ENCODE assay signal across 8 mouse cellular contexts in genomic region chr13:47013740-47014139, GRCm38 (mm10). TPM values are rescaled to one million over a fixed set of nuclear protein-coding genes. Genes with fewer than 3 reads are reported as not detected.
DNase-seq lines count a peak whose midpoint lies in the region; ATAC-seq lines count a peak whose summit lies in the region.

No protein-coding gene starts in this region.

- peaks cover 15% of the 10 kb centered on the region for H3K9me3 ChIP-seq in heart, embryonic 16.5 days (replicated peaks; ENCODE audit: control insufficient read depth, low read length)
- peaks cover 37% of the 10 kb centered on the region for H3K9me3 ChIP-seq in embryonic facial prominence, embryonic 10.5 days
- peaks cover 24% of the 10 kb centered on the region for H3K9me3 ChIP-seq in hindbrain, embryonic 14.5 days (ENCODE audit: control insufficient read depth, low read length)
- peaks cover 27% of the 10 kb centered on the region for H3K9me3 ChIP-seq in midbrain, embryonic 14.5 days (ENCODE audit: control insufficient read depth, low read length)

- H3K27ac ChIP-seq in heart, embryonic 16.5 days (ENCODE audit: low read length), result no peak overlapping the region
- H3K27ac ChIP-seq in embryonic facial prominence, embryonic 10.5 days (replicated peaks), result peak overlapping the region; percentile 84; the same call in 1 of the 2 replicates
- no peak overlapping the region for H3K27ac ChIP-seq in hindbrain, embryonic 14.5 days
- no peak overlapping the region for H3K27ac ChIP-seq in midbrain, embryonic 14.5 days (replicated peaks; ENCODE audit: low read depth, low read length)

- intact Hi-C loops in heart, postnatal 10 days (cut with DNase I), result loop anchor here (10.0 kb wide), 1 partner anchor 699 kb away; no protein-coding TSS in a partner anchor

- 0 out of 2 replicates have a peak, but pooled peaks cover 3% of the 10 kb centered on the region for H3K36me3 ChIP-seq in heart, embryonic 16.5 days (ENCODE audit: control insufficient read depth, insufficient read depth)
- peaks cover 2% of the 10 kb centered on the region; the same call in 1 of the 2 replicates for H3K36me3 ChIP-seq in embryonic facial prominence, embryonic 10.5 days (replicated peaks)
- no peaks in the 10 kb centered on the region for H3K36me3 ChIP-seq in hindbrain, embryonic 14.5 days (replicated peaks; ENCODE audit: control insufficient read depth, insufficient read depth)
- H3K36me3 ChIP-seq in midbrain, embryonic 14.5 days (ENCODE audit: control insufficient read depth, insufficient read depth, low read length), result no peaks in the 10 kb centered on the region

- peak overlapping the region; percentile 100 for H3K4me2 ChIP-seq in heart, embryonic 16.5 days (ENCODE audit: low read depth, low read length)
- H3K4me2 ChIP-seq in hindbrain, embryonic 14.5 days (replicated peaks), result peak overlapping the region; percentile 98
- H3K4me2 ChIP-seq in midbrain, embryonic 14.5 days (ENCODE audit: low read length), result peak overlapping the region; percentile 95

- H3K9ac ChIP-seq in heart, embryonic 16.5 days (ENCODE audit: low read length), result peak overlapping the region; percentile 84
- H3K9ac ChIP-seq in hindbrain, embryonic 14.5 days, result peak overlapping the region; percentile 59; the same call in 1 of the 2 replicates
- H3K9ac ChIP-seq in midbrain, embryonic 14.5 days (replicated peaks; ENCODE audit: low read length), result peak overlapping the region; percentile 61; the same call in 1 of the 2 replicates

- no peaks in the 10 kb centered on the region for H3K27me3 ChIP-seq in heart, embryonic 16.5 days (ENCODE audit: control insufficient read depth, insufficient read depth, low read length)
- peaks cover 47% of the 10 kb centered on the region for H3K27me3 ChIP-seq in embryonic facial prominence, embryonic 10.5 days (replicated peaks; ENCODE audit: low read depth, poor library complexity, severe bottlenecking)
- H3K27me3 ChIP-seq in hindbrain, embryonic 14.5 days (ENCODE audit: control insufficient read depth, insufficient read depth, low read length), result no peaks in the 10 kb centered on the region
- H3K27me3 ChIP-seq in midbrain, embryonic 14.5 days (ENCODE audit: control insufficient read depth, insufficient read depth, low read length), result no peaks in the 10 kb centered on the region

- H3K4me3 ChIP-seq in heart, embryonic 16.5 days (ENCODE audit: low read length), result peak overlapping the region; percentile 70
- H3K4me3 ChIP-seq in embryonic facial prominence, embryonic 10.5 days, result peak overlapping the region; percentile 72
- H3K4me3 ChIP-seq in hindbrain, embryonic 14.5 days (replicated peaks; ENCODE audit: low read length), result peak overlapping the region; percentile 60
- H3K4me3 ChIP-seq in midbrain, embryonic 14.5 days (replicated peaks; ENCODE audit: low read depth, low read length), result peak overlapping the region; percentile 56

- peaks cover 9% of the 10 kb centered on the region; the same call in 1 of the 2 replicates for H3K4me1 ChIP-seq in heart, embryonic 16.5 days (ENCODE audit: control insufficient read depth, insufficient read depth, low read length)
- H3K4me1 ChIP-seq in embryonic facial prominence, embryonic 10.5 days, result peaks cover 13% of the 10 kb centered on the region
- H3K4me1 ChIP-seq in hindbrain, embryonic 14.5 days (replicated peaks; ENCODE audit: control insufficient read depth, insufficient read depth, low read length), result 0 out of 2 replicates have a peak, but pooled peaks cover 4% of the 10 kb centered on the region
- peaks cover 6% of the 10 kb centered on the region; the same call in 1 of the 2 replicates for H3K4me1 ChIP-seq in midbrain, embryonic 14.5 days (ENCODE audit: control insufficient read depth, insufficient read depth, low read length)

- WGBS in heart, embryonic 16.5 days, result 65% methylated on average over 10 of the region's 10 CpGs
- 68% methylated on average over 10 of the region's 10 CpGs for WGBS in embryonic facial prominence, embryonic 10.5 days
- 66% methylated on average over 10 of the region's 10 CpGs for WGBS in hindbrain, embryonic 14.5 days
- WGBS in midbrain, embryonic 14.5 days, result 67% methylated on average over 10 of the region's 10 CpGs

- DNase-seq in heart, postnatal 10 days, result no peak
- peak; percentile 12 for DNase-seq in embryonic facial prominence, embryonic 10.5 days (ENCODE audit: low spot score)
- no peak for DNase-seq in hindbrain, embryonic 14.5 days (ENCODE audit: low spot score)
- no peak for DNase-seq in midbrain, embryonic 14.5 days
- DNase-seq in cerebellum, postnatal 4 days (ENCODE audit: low spot score in 2 of 2), result no peak
- no peak for DNase-seq in testis, postnatal 14 days (ENCODE audit: low spot score)

- no peak for ATAC-seq in heart, embryonic 16.5 days (replicated peaks; ENCODE audit: extremely low read depth, insufficient read depth, low FRiP score)
- ATAC-seq in hindbrain, embryonic 14.5 days (ENCODE audit: low FRiP score), result 0 out of 2 replicates have a peak, but pooled peaks have one; percentile 9
- ATAC-seq in midbrain, embryonic 14.5 days (ENCODE audit: low FRiP score, low TSS enrichment), result peak; percentile 5; the same call in 1 of the 2 replicates
- no peak for ATAC-seq in activated CD4-positive, CD25-positive, alpha-beta regulatory T cell, adult 4 months

RNA-seq across cellular contexts. Expression of gene Nhlrc1, which starts 0.9 kb away (rescaled TPM):
- polyA plus RNA-seq in heart, embryonic 16.5 days (2015; fragmentation: Nextera tagmentation; extraction: Ambion mirVana), result 4.4 and 4.7 TPM in 2 replicates
- 1 to 10 TPM; 5.0 to 5.6 TPM for total RNA-seq in heart, postnatal 10 days (2021)
- 2.0 and 3.0 TPM in 2 replicates for polyA plus RNA-seq in embryonic facial prominence, embryonic 10.5 days (2016; fragmentation: Nextera tagmentation; extraction: Ambion mirVana)
- 15.3 and 20.7 TPM in 2 replicates for polyA plus RNA-seq in hindbrain, embryonic 14.5 days (2014; fragmentation: Nextera tagmentation; extraction: Ambion mirVana)
- polyA plus RNA-seq in midbrain, embryonic 14.5 days (2014; fragmentation: Nextera tagmentation; extraction: Ambion mirVana), result 16.3 and 16.7 TPM in 2 replicates
- polyA plus RNA-seq in activated CD4-positive, CD25-positive, alpha-beta regulatory T cell, adult 4 months (2017; shearing (Covaris generic)), result under 1 TPM in 1 of 2 experiments, not detected in 1; 0.20 TPM

RNA-seq across cellular contexts. Expression of gene Kdm1b, which starts 29.6 kb away (rescaled TPM):
- 7.8 and 9.9 TPM in 2 replicates for polyA plus RNA-seq in heart, embryonic 16.5 days (2015; fragmentation: Nextera tagmentation; extraction: Ambion mirVana)
- 1 to 10 TPM; 8.3 to 9.4 TPM for total RNA-seq in heart, postnatal 10 days (2021)
- 14.2 and 14.5 TPM in 2 replicates for polyA plus RNA-seq in embryonic facial prominence, embryonic 10.5 days (2016; fragmentation: Nextera tagmentation; extraction: Ambion mirVana)
- polyA plus RNA-seq in hindbrain, embryonic 14.5 days (2014; fragmentation: Nextera tagmentation; extraction: Ambion mirVana), result 18.2 and 21.2 TPM in 2 replicates
- polyA plus RNA-seq in midbrain, embryonic 14.5 days (2014; fragmentation: Nextera tagmentation; extraction: Ambion mirVana), result 20.0 and 21.5 TPM in 2 replicates
- polyA plus RNA-seq in activated CD4-positive, CD25-positive, alpha-beta regulatory T cell, adult 4 months (2017; shearing (Covaris generic)), result 10 to 100 TPM; 15.3 to 17.0 TPM

RNA-seq across cellular contexts. Expression of gene Tpmt, which starts 30.8 kb away (rescaled TPM):
- polyA plus RNA-seq in heart, embryonic 16.5 days (2015; fragmentation: Nextera tagmentation; extraction: Ambion mirVana), result 10.1 and 12.9 TPM in 2 replicates
- 10 to 100 TPM in 1 of 2 experiments, 1 to 10 TPM in 1; 8.1 to 10.0 TPM for total RNA-seq in heart, postnatal 10 days (2021)
- 30.0 and 32.3 TPM in 2 replicates for polyA plus RNA-seq in embryonic facial prominence, embryonic 10.5 days (2016; fragmentation: Nextera tagmentation; extraction: Ambion mirVana)
- polyA plus RNA-seq in hindbrain, embryonic 14.5 days (2014; fragmentation: Nextera tagmentation; extraction: Ambion mirVana), result 20.1 and 21.9 TPM in 2 replicates
- 23.3 and 23.4 TPM in 2 replicates for polyA plus RNA-seq in midbrain, embryonic 14.5 days (2014; fragmentation: Nextera tagmentation; extraction: Ambion mirVana)
- polyA plus RNA-seq in activated CD4-positive, CD25-positive, alpha-beta regulatory T cell, adult 4 months (2017; shearing (Covaris generic)), result 1 to 10 TPM; 5.4 TPM

Comparison
In these comparisons a context has a peak if more than half of its experiments do, and no peak if none do; other contexts are left out.
1. ATAC-seq: peak in hindbrain, embryonic 14.5 days (single experiment) and midbrain, embryonic 14.5 days (single experiment); none in heart, embryonic 16.5 days (single experiment) and activated CD4-positive, CD25-positive, alpha-beta regulatory T cell, adult 4 months (single experiment).
2. Peak in every context shown above with its lines, with median percentiles within 50 percentile points of each other: H3K4me2 ChIP-seq, H3K4me3 ChIP-seq and H3K9ac ChIP-seq.